Comparison of ENCODE assay signal across 18 mouse cellular contexts in the genomic region with DNA sequence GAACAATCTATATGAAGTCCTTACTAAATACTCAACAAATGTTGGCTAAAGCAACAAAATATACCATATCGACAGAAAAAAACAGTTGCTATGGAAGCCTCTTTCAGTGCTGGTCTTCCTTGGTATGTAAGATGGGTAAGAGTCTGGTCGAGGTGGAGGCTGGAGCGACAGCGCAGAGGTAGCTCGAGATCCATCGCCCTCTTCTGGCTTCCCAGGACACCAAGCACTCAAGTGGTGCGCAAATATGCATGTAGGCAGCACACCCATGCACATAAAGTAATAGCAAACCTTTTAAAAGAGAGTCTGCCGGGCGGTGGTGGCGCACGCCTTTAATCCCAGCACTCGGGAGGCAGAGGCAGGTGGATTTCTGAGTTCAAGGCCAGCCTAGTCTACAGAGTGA. TPM values are rescaled to one million over a fixed set of nuclear protein-coding genes. Genes with fewer than 3 reads are reported as not detected.
"Had no signal": no experiment of that assay in that cellular context is flagged by ENCODE, and none has a peak within 500 bp of the region (broad histone marks: within the 10 kb centered on the region; RNA-seq: fewer than 3 reads in every experiment).

No protein-coding gene starts in this region.

- H3K9me3 ChIP-seq: liver, embryonic 15.5 days; lung, embryonic 15.5 days; megakaryocyte, embryonic 14.5 days; midbrain, embryonic 12.5 days; midbrain, embryonic 15.5 days; neural tube, embryonic 12.5 days; stomach, embryonic 15.5 days had no signal

- ATAC-seq: liver, postnatal 0 days; lung, postnatal 0 days; midbrain, embryonic 15.5 days had no signal

- DNase-seq: liver, postnatal 0 days; lung, adult 2 months; lung, postnatal 14 days; lung, postnatal 36 days; right cerebral cortex, postnatal 14 days; thymus, adult 18-20 months; thymus, postnatal 25 days had no signal

- H3K4me1 ChIP-seq: lung, embryonic 15.5 days; midbrain, embryonic 12.5 days; midbrain, embryonic 15.5 days; neural tube, embryonic 12.5 days; stomach, embryonic 15.5 days had no signal

- H3K27ac ChIP-seq: liver, embryonic 15.5 days; lung, embryonic 15.5 days; macrophage; midbrain, embryonic 12.5 days; midbrain, embryonic 15.5 days; neural tube, embryonic 12.5 days; stomach, embryonic 15.5 days had no signal

- H3K36me3 ChIP-seq: liver, embryonic 15.5 days; lung, embryonic 15.5 days; midbrain, embryonic 12.5 days; midbrain, embryonic 15.5 days; neural tube, embryonic 12.5 days; stomach, embryonic 15.5 days had no signal

- H3K4me3 ChIP-seq: liver, embryonic 15.5 days; lung, embryonic 15.5 days; megakaryocyte, embryonic 14.5 days; midbrain, embryonic 12.5 days; midbrain, embryonic 15.5 days; neural tube, embryonic 12.5 days; stomach, embryonic 15.5 days had no signal

- H3K9ac ChIP-seq: liver, embryonic 15.5 days; liver, postnatal 0 days; lung, embryonic 15.5 days; midbrain, embryonic 12.5 days; midbrain, embryonic 15.5 days; neural tube, embryonic 12.5 days; stomach, embryonic 15.5 days had no signal

- H3K4me2 ChIP-seq: liver, embryonic 15.5 days; lung, embryonic 15.5 days; midbrain, embryonic 12.5 days; midbrain, embryonic 15.5 days; neural tube, embryonic 12.5 days; stomach, embryonic 15.5 days had no signal

- H3K27me3 ChIP-seq: liver, embryonic 15.5 days; lung, embryonic 15.5 days; megakaryocyte, embryonic 14.5 days; midbrain, embryonic 12.5 days; midbrain, embryonic 15.5 days; neural tube, embryonic 12.5 days; stomach, embryonic 15.5 days had no signal

RNA-seq across cellular contexts. Expression of a gene that starts 50.6 kb away (rescaled TPM):
- total RNA-seq: monocyte, adult 5-6 weeks; neutrophil, adult 5-6 weeks had no signal
